Mouse (Mus musculus) retina, postnatal 1 day (tissue): Measurements from ENCODE around the gene Hist1h2bq.

Experiments used
- DNase-seq: peaks from one replicate; pipeline ENCODE4 v3.0.0-alpha.2; 2012

Gene Hist1h2bq

GRCm38 (mm10) chr13:21787760-21788593 is 22.0 kb downstream of the Hist1h2bq start:
- DNase-seq: peak; percentile 30

- DNase-seq: peak; percentile 99
Observed at GRCm38 (mm10) chr13:21786899-21787629, 22.9 kb downstream of the Hist1h2bq start, which contains the start of the genes Hist1h2an and Hist1h2bp. Hist1h2an (minus strand) TSS chr13:21787218. Hist1h2bp (plus strand) TSS chr13:21787461.

- DNase-seq: peak; percentile 53
Observed at GRCm38 (mm10) chr13:21786189-21786898, 23.7 kb downstream of the Hist1h2bq start.

- DNase-seq: no peak
Observed at GRCm38 (mm10) chr13:21784311-21784710, 25.7 kb downstream of the Hist1h2bq start.

- peak; percentile 80 for DNase-seq
Observed at GRCm38 (mm10) chr13:21783734-21784161, 26.2 kb downstream of the Hist1h2bq start.

- peak; percentile 95 for DNase-seq
Observed at GRCm38 (mm10) chr13:21783255-21783617, 26.8 kb downstream of the Hist1h2bq start, which contains the start of gene Hist1h3i. Hist1h3i (minus strand) TSS chr13:21783370.

- DNase-seq: peak; percentile 65
Observed at GRCm38 (mm10) chr13:21782361-21783254, 27.4 kb downstream of the Hist1h2bq start.

GRCm38 (mm10) chr13:21781639-21782038 is 28.4 kb downstream of the Hist1h2bq start:
- no peak for DNase-seq

GRCm38 (mm10) chr13:21781021-21781555 is 28.9 kb downstream of the Hist1h2bq start:
- peak; percentile 11 for DNase-seq

GRCm38 (mm10) chr13:21779767-21780731 is 29.9 kb downstream of the Hist1h2bq start, which contains the start of gene Hist1h1b:
Hist1h1b (minus strand) TSS chr13:21780625.
- peak; percentile 88 for DNase-seq

GRCm38 (mm10) chr13:21778814-21779766 is 30.9 kb downstream of the Hist1h2bq start:
- peak; percentile 92 for DNase-seq
